Mouse (Mus musculus): ENCODE measurements at regions not wholly inside any gene's neighbourhood (a gene's known extent, or its start where the extent isn't known, plus 50 kb on each side); places are given as distances from the start of the nearest gene placed in this dataset.

DNA sequence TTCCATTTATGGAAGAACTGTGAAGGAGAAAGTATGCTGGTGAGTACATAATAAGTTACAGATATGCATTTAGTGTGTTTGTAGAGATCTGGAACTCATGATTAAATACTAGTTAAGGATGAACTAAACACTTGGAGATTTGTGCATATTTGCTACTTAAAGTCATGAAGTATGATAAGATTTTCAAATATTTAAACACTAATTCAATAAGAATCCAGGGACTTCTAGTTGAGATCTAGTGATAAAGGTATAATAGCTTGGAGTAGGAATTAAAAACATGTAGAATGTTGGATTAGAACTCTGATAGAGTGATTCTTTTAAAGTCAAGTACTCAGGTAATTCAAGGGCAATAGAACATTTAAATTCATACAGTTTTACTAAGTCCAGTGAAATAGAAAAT lies 1026.5 kb upstream of the Lcorl start:
- Histone ChIP-seq H3K9ac (ENCODE audit: low read depth, low read length) (no peak overlapping the region), H3K4me3 (replicated peaks; ENCODE audit: low read depth, low read length) (no peak overlapping the region), H3K27ac (no peak overlapping the region), H3K27me3 (ENCODE audit: insufficient read depth, low read length) (no peaks in the 10 kb centered on the region), H3K4me2 (ENCODE audit: low read length) (no peak overlapping the region), H3K36me3 (ENCODE audit: insufficient read depth, low read length) (no peaks in the 10 kb centered on the region), H3K4me1 (replicated peaks; ENCODE audit: insufficient read depth, low read length) (no peaks in the 10 kb centered on the region), H3K9me3 (replicated peaks; ENCODE audit: low read length) (no peaks in the 10 kb centered on the region)
- DNase-seq (ENCODE audit: low spot score) (no peak), ATAC-seq (replicated peaks; ENCODE audit: low FRiP score, low read depth) (no peak)
- no peak for TF ChIP-seq CTCF (IDR thresholded peaks at IDR 0.05; ENCODE audit: low read depth)

DNA sequence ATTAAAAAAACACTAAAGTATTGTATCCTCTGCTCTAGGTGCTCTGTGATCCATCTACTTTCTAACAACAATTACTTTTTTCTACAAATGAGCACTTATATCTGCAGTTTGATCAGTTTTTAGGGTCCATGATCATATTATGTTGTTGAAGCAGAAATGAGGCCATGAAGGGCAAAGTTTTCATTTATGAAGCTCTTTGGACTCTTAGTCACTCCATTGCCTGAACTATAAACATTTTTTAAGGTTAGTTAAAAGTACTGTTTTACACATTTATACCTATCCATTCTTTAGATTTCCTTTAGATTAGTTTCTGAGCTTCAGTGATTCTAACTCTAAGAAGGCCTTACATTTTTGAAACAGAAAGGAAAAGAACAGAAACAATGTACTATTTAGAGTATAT lies 999.4 kb upstream of the Lcorl start:
- no peak overlapping the region for H3K9ac ChIP-seq (ENCODE audit: low read depth, low read length)
- H3K4me3 ChIP-seq (replicated peaks; ENCODE audit: low read depth, low read length), result no peak overlapping the region
- H3K9me3 ChIP-seq (replicated peaks; ENCODE audit: low read length), result no peaks in the 10 kb centered on the region
- H3K4me1 ChIP-seq (replicated peaks; ENCODE audit: insufficient read depth, low read length), result no peaks in the 10 kb centered on the region
- no peaks in the 10 kb centered on the region for H3K36me3 ChIP-seq (ENCODE audit: insufficient read depth, low read length)
- H3K4me2 ChIP-seq (ENCODE audit: low read length), result no peak overlapping the region
- TF ChIP-seq CTCF (IDR thresholded peaks at IDR 0.05; ENCODE audit: low read depth), result no peak
- DNase-seq (ENCODE audit: low spot score) (no peak), ATAC-seq (replicated peaks; ENCODE audit: low FRiP score, low read depth) (no peak)
- no peak overlapping the region for H3K27ac ChIP-seq
- H3K27me3 ChIP-seq (ENCODE audit: insufficient read depth, low read length), result no peaks in the 10 kb centered on the region

- Histone ChIP-seq H3K36me3 (ENCODE audit: insufficient read depth, low read length) (no peaks in the 10 kb centered on the region), H3K4me3 (replicated peaks; ENCODE audit: low read depth, low read length) (no peak overlapping the region), H3K4me2 (ENCODE audit: low read length) (no peak overlapping the region), H3K27me3 (ENCODE audit: insufficient read depth, low read length) (no peaks in the 10 kb centered on the region), H3K27ac (no peak overlapping the region), H3K9me3 (replicated peaks; ENCODE audit: low read length) (no peaks in the 10 kb centered on the region), H3K4me1 (replicated peaks; ENCODE audit: insufficient read depth, low read length) (no peaks in the 10 kb centered on the region), H3K9ac (ENCODE audit: low read depth, low read length) (no peak overlapping the region)
- 75% methylated on average over 2 of the region's 2 CpGs for WGBS
- no peak for TF ChIP-seq CTCF (IDR thresholded peaks at IDR 0.05; ENCODE audit: low read depth)
- no peak for ATAC-seq (replicated peaks; ENCODE audit: low FRiP score, low read depth)
- no peak for DNase-seq (ENCODE audit: low spot score)
These were observed 987.8 kb upstream of the Lcorl start for GRCm38 (mm10) chr5:46845175-46845574.

DNA sequence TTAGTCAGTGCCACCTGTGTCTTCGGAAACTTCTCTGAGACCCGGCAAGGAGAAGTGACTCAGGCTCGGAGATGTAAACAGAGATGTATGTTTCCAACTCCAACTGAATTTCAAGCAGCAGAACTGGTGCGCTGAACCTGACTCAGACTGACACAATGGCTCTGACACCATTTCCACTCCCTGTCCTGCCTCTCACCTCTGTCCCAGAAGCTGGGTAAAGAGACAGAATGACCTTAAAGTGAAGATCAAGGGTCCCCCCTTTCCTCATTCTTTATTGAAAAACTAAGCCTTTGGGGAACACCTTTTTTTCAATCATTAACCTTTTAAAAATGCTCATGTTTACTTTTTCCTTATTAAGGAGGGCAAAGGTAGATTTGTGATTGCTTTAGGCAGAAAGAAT lies 979.4 kb upstream of the Lcorl start:
- no peak for DNase-seq (ENCODE audit: low spot score)
- H3K27ac ChIP-seq, result no peak overlapping the region
- no peak for TF ChIP-seq CTCF (IDR thresholded peaks at IDR 0.05; ENCODE audit: low read depth)
- 84% methylated on average over 4 of the region's 4 CpGs for WGBS
- H3K4me3 ChIP-seq (replicated peaks; ENCODE audit: low read depth, low read length), result no peak overlapping the region
- H3K9ac ChIP-seq (ENCODE audit: low read depth, low read length), result no peak overlapping the region
- no peaks in the 10 kb centered on the region for H3K9me3 ChIP-seq (replicated peaks; ENCODE audit: low read length)
- H3K4me1 ChIP-seq (replicated peaks; ENCODE audit: insufficient read depth, low read length), result no peaks in the 10 kb centered on the region
- H3K27me3 ChIP-seq (ENCODE audit: insufficient read depth, low read length), result no peaks in the 10 kb centered on the region
- no peak for ATAC-seq (replicated peaks; ENCODE audit: low FRiP score, low read depth)
- H3K36me3 ChIP-seq (ENCODE audit: insufficient read depth, low read length), result no peaks in the 10 kb centered on the region
- H3K4me2 ChIP-seq (ENCODE audit: low read length), result no peak overlapping the region

- H3K4me2 ChIP-seq (ENCODE audit: low read length), result no peak overlapping the region
- no peaks in the 10 kb centered on the region for H3K36me3 ChIP-seq (ENCODE audit: insufficient read depth, low read length)
- H3K4me1 ChIP-seq (replicated peaks; ENCODE audit: insufficient read depth, low read length), result no peaks in the 10 kb centered on the region
- H3K27ac ChIP-seq, result no peak overlapping the region
- no peaks in the 10 kb centered on the region for H3K27me3 ChIP-seq (ENCODE audit: insufficient read depth, low read length)
- no peak overlapping the region for H3K4me3 ChIP-seq (replicated peaks; ENCODE audit: low read depth, low read length)
- WGBS, result 82% methylated on average over 9 of the region's 9 CpGs
- TF ChIP-seq CTCF (IDR thresholded peaks at IDR 0.05; ENCODE audit: low read depth), result no peak
- DNase-seq (ENCODE audit: low spot score) (no peak), ATAC-seq (replicated peaks; ENCODE audit: low FRiP score, low read depth) (no peak)
- H3K9me3 ChIP-seq (replicated peaks; ENCODE audit: low read length), result no peaks in the 10 kb centered on the region
- no peak overlapping the region for H3K9ac ChIP-seq (ENCODE audit: low read depth, low read length)
These were observed 973.6 kb upstream of the Lcorl start for GRCm38 (mm10) chr5:46830797-46831618.

DNA sequence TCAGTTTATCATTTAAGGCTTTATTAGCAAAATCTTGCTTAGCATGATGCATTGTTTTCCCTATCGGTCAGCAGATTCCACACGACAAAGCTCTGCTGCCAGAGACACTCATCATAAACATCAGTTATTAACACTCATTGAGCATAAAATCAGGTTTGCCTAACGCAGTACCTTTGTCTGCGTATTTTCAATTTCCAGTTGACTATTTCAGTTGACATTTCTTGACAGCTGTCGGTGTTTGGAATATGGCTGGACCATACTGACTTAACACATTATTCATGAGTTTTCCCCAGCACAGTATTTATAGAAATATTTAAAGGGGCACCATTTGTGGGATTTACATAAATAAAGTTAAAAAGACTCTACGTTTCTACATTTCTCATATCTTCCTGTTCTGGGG lies 972.7 kb upstream of the Lcorl start:
- Histone ChIP-seq H3K9ac (ENCODE audit: low read depth, low read length) (no peak overlapping the region), H3K4me3 (replicated peaks; ENCODE audit: low read depth, low read length) (no peak overlapping the region), H3K9me3 (replicated peaks; ENCODE audit: low read length) (no peaks in the 10 kb centered on the region), H3K4me2 (ENCODE audit: low read length) (no peak overlapping the region), H3K27me3 (ENCODE audit: insufficient read depth, low read length) (no peaks in the 10 kb centered on the region), H3K27ac (no peak overlapping the region), H3K36me3 (ENCODE audit: insufficient read depth, low read length) (no peaks in the 10 kb centered on the region), H3K4me1 (replicated peaks; ENCODE audit: insufficient read depth, low read length) (no peaks in the 10 kb centered on the region)
- TF ChIP-seq CTCF (IDR thresholded peaks at IDR 0.05; ENCODE audit: low read depth), result no peak
- ATAC-seq (replicated peaks; ENCODE audit: low FRiP score, low read depth) (no peak), DNase-seq (ENCODE audit: low spot score) (no peak)
- WGBS, result 91% methylated on average over 6 of the region's 6 CpGs

DNA sequence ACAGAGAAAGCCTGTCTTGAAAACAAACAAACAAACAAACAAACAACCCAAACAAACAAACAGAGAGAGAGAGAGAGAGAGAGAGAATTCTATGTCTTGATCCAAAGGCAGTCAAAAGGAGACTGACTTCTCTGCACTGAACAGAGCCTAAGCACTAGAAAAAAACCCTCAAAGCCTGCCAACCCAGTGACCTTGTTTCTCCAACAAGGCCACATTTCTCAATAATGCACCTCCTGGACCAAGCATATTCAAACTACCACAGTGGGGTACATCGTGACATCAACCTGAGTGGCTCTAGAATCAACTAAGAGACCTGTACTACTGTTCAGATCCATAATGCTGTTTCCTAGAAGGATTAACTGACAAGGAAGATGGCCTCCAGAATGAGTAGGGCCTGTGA lies 969.0 kb upstream of the Lcorl start:
- no peak for DNase-seq (ENCODE audit: low spot score)
- H3K4me1 ChIP-seq (replicated peaks; ENCODE audit: insufficient read depth, low read length), result no peaks in the 10 kb centered on the region
- WGBS, result 81% methylated on average over 1 of the region's 1 CpGs

More for the DNA sequence above, 969.0 kb upstream of the Lcorl start:
- Histone ChIP-seq H3K27ac (no peak overlapping the region), H3K9ac (ENCODE audit: low read depth, low read length) (no peak overlapping the region), H3K27me3 (ENCODE audit: insufficient read depth, low read length) (no peaks in the 10 kb centered on the region), H3K36me3 (ENCODE audit: insufficient read depth, low read length) (no peaks in the 10 kb centered on the region), H3K4me2 (ENCODE audit: low read length) (no peak overlapping the region), H3K4me3 (replicated peaks; ENCODE audit: low read depth, low read length) (no peak overlapping the region), H3K9me3 (replicated peaks; ENCODE audit: low read length) (no peaks in the 10 kb centered on the region)
- ATAC-seq (replicated peaks; ENCODE audit: low FRiP score, low read depth), result no peak
- TF ChIP-seq CTCF (IDR thresholded peaks at IDR 0.05; ENCODE audit: low read depth), result no peak
